ENCODE assay signal across 27 mouse cellular contexts in the genomic region with DNA sequence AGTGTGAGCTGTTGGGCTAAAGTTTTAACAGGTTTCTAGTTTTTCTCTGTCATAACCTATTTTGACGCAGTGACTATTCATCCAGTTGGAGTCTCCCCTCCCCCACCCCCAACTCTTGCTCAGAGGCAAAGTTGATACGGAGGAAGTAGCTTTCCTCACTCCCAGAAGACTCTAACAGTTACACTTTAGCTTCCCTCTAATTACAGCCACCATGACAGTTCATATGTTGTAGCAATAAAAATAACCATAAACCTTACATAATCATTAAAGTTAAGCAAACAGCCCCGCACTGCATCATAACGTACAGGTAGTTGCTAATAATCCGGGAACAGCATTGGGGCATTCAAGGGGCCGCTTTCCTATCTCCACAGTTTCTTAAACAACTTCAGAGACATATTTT. TPM values are rescaled to one million over a fixed set of nuclear protein-coding genes. Genes with fewer than 3 reads are reported as not detected.
DNase-seq lines count a peak whose midpoint lies in the region; ATAC-seq and TF ChIP-seq lines count a peak whose summit lies in the region.
"Had no signal": no experiment of that assay in that cellular context is flagged by ENCODE, and none has a peak within 500 bp of the region (broad histone marks: within the 10 kb centered on the region; RNA-seq: fewer than 3 reads in every experiment).

No protein-coding gene starts in this region.

- peak; percentile 66 for ATAC-seq in intestine, embryonic 16.5 days
- peak; percentile 84 for ATAC-seq in megakaryocyte progenitor cell, adult 5-6 weeks (replicated peaks; ENCODE audit: poor library complexity)
- ATAC-seq: forebrain, embryonic 15.5 days; hindbrain, postnatal 0 days; inflammation-experienced regulatory T-cells, adult 6 months; Patski had no signal

- no peaks in the 10 kb centered on the region for H3K36me3 ChIP-seq in CH12.LX (replicated peaks in 1 of 2; ENCODE audit: control insufficient read depth in 1 of 2, insufficient read depth in 1 of 2, low read length in 1 of 2)
- H3K36me3 ChIP-seq in intestine, embryonic 16.5 days (ENCODE audit: control insufficient read depth, insufficient read depth, low read length) = no peaks in the 10 kb centered on the region
- H3K36me3 ChIP-seq: embryonic facial prominence, embryonic 10.5 days; embryonic facial prominence, embryonic 13.5 days; forebrain, embryonic 12.5 days; forebrain, embryonic 15.5 days; G1E; hindbrain, embryonic 12.5 days had no signal

- DNase-seq in 416B (ENCODE audit: low read depth) = peak; percentile 16
- no peak for DNase-seq in CH12.LX (ENCODE audit: extremely low read depth)
- DNase-seq in layer of hippocampus, adult 8-10 months (ENCODE audit: low spot score in 2 of 2) = no peak
- no peak for DNase-seq in adrenal gland, postnatal 14 days
- no peak for DNase-seq in lung, postnatal 4 days
- DNase-seq: adrenal gland, postnatal 10 days; cerebellum, adult 11 months; cerebellum, adult 2 months; cerebellum, postnatal 10 days; cerebellum, postnatal 36 days; embryo, embryonic 11 days; gastrocnemius, postnatal 10 days; gastrocnemius, postnatal 36 days; heart, adult 11 months had no signal

- no peaks in the 10 kb centered on the region for H3K27me3 ChIP-seq in CH12.LX (replicated peaks)
- no peaks in the 10 kb centered on the region for H3K27me3 ChIP-seq in intestine, embryonic 16.5 days (replicated peaks; ENCODE audit: control insufficient read depth, insufficient read depth, low read length)
- H3K27me3 ChIP-seq: embryonic facial prominence, embryonic 13.5 days; forebrain, embryonic 12.5 days; forebrain, embryonic 15.5 days had no signal

- H3K9me3 ChIP-seq in CH12.LX (replicated peaks; ENCODE audit: low read length) = no peaks in the 10 kb centered on the region
- no peaks in the 10 kb centered on the region for H3K9me3 ChIP-seq in intestine, embryonic 16.5 days (ENCODE audit: control insufficient read depth, low read length)
- H3K9me3 ChIP-seq: embryonic facial prominence, embryonic 10.5 days; embryonic facial prominence, embryonic 13.5 days; forebrain, embryonic 12.5 days; forebrain, embryonic 15.5 days; hindbrain, embryonic 12.5 days had no signal

- TF ChIP-seq POLR2A in CH12.LX (IDR thresholded peaks at IDR 0.05; ENCODE audit: low read depth, low read length) = no peak

- no peak for TF ChIP-seq CTCF in CH12.LX (conservative IDR thresholded peaks at IDR 0.05 in 1 of 2, IDR thresholded peaks at IDR 0.05 in 1 of 2; ENCODE audit: low read depth in 2 of 2, low read length in 2 of 2)

- H3K4me2 ChIP-seq in CH12.LX (ENCODE audit: insufficient read depth, low read depth, poor library complexity, severe bottlenecking) = no peak overlapping the region
- no peak overlapping the region for H3K4me2 ChIP-seq in intestine, embryonic 16.5 days (ENCODE audit: low read depth, low read length)
- H3K4me2 ChIP-seq: embryonic facial prominence, embryonic 13.5 days; forebrain, embryonic 12.5 days; forebrain, embryonic 15.5 days; heart, embryonic 11.5 days; hindbrain, embryonic 12.5 days had no signal

- dilution Hi-C loops in CH12.LX (cut with MboI; ENCODE audit: extremely low pct_ligation_motif_present, extremely low pct_unique_long_range_greater_than_20kb, low sequenced_read_pairs) = no loop called here

- H3K79me2 ChIP-seq in CH12.LX (replicated peaks; ENCODE audit: control insufficient read depth, extremely low read depth, insufficient read depth, poor library complexity, severe bottlenecking) = no peaks in the 10 kb centered on the region

- H3K4me1 ChIP-seq in CH12.LX (ENCODE audit: control insufficient read depth in 1 of 2, insufficient read depth in 2 of 2) = no peaks in the 10 kb centered on the region
- H3K4me1 ChIP-seq in intestine, embryonic 16.5 days (ENCODE audit: control insufficient read depth, insufficient read depth, low read length) = peaks cover 5% of the 10 kb centered on the region; the same call in 1 of the 2 replicates
- H3K4me1 ChIP-seq: embryonic facial prominence, embryonic 10.5 days; embryonic facial prominence, embryonic 13.5 days; forebrain, embryonic 12.5 days; forebrain, embryonic 15.5 days; hindbrain, embryonic 12.5 days had no signal

- in situ Hi-C loops in CH12.LX (cut with MboI; ENCODE audit: low pct_ligation_motif_present, low pct_unique_long_range_greater_than_20kb, low sequenced_read_pairs) = loop anchor here (25.0 kb wide), 1 partner anchor 167 kb away; no protein-coding TSS in a partner anchor

- H3K4me3 ChIP-seq in CH12.LX (replicated peaks in 1 of 3; ENCODE audit: low read depth in 2 of 3, low read length in 2 of 3, poor library complexity in 1 of 3) = no peak overlapping the region
- H3K4me3 ChIP-seq in intestine, embryonic 16.5 days (ENCODE audit: low read length) = no peak overlapping the region
- H3K4me3 ChIP-seq: embryonic facial prominence, embryonic 10.5 days; embryonic facial prominence, embryonic 13.5 days; erythroblast, embryonic 14.5 days; forebrain, embryonic 12.5 days; forebrain, embryonic 15.5 days; hindbrain, embryonic 12.5 days had no signal

- no peak overlapping the region for H3K27ac ChIP-seq in CH12.LX (ENCODE audit: insufficient read depth, low read depth)
- no peak overlapping the region for H3K27ac ChIP-seq in intestine, embryonic 16.5 days (ENCODE audit: low read length)
- H3K27ac ChIP-seq: embryonic facial prominence, embryonic 10.5 days; embryonic facial prominence, embryonic 13.5 days; forebrain, embryonic 12.5 days; forebrain, embryonic 15.5 days; hindbrain, embryonic 12.5 days; hindbrain, postnatal 0 days had no signal

- TF ChIP-seq EP300 in CH12.LX (IDR thresholded peaks at IDR 0.05; ENCODE audit: low read length) = no peak

- WGBS in intestine, embryonic 16.5 days = 58% methylated on average over 6 of the region's 6 CpGs

- no peak overlapping the region for H3K9ac ChIP-seq in CH12.LX (ENCODE audit: insufficient read depth, low read depth)
- no peak overlapping the region for H3K9ac ChIP-seq in intestine, embryonic 16.5 days (ENCODE audit: low read depth, low read length)
- H3K9ac ChIP-seq: embryonic facial prominence, embryonic 13.5 days; forebrain, embryonic 12.5 days; forebrain, embryonic 15.5 days; hindbrain, embryonic 12.5 days had no signal

- no peak for TF ChIP-seq RAD21 in CH12.LX (IDR thresholded peaks at IDR 0.05; ENCODE audit: low read depth, low read length)

TF ChIP-seq in CH12.LX, 34 proteins besides CTCF, POLR2A, EP300 and RAD21:
- TF ChIP-seq E2F4 (IDR thresholded peaks at IDR 0.05; ENCODE audit: insufficient replicate concordance, low read depth, low read length) = no peak
- TF ChIP-seq CHD2 (IDR thresholded peaks at IDR 0.05; ENCODE audit: low read length) = peak; percentile 25; the same call in 1 of the 2 replicates
- no peak for TF ChIP-seq HCFC1 (IDR thresholded peaks at IDR 0.05; ENCODE audit: low read depth, low read length)
- TF ChIP-seq SMC3 (IDR thresholded peaks at IDR 0.05; ENCODE audit: low read depth, low read length) = no peak
- no peak for TF ChIP-seq TBP (conservative IDR thresholded peaks at IDR 0.05; ENCODE audit: low read depth, low read length)
- no peak for TF ChIP-seq KAT2A (IDR thresholded peaks at IDR 0.05; ENCODE audit: insufficient replicate concordance, low read length)

RNA-seq across cellular contexts. Expression of gene Tmem273, which starts 15.2 kb away (rescaled TPM):
- not detected in 2 replicates for total RNA-seq in CH12.LX (2012; rRNA removed)
- total RNA-seq in CH12.LX (2014; rRNA removed) = 0.41 and 0.94 TPM in 2 replicates
- 0.22 TPM in 1 of 2 replicates, not detected in the other for polyA plus RNA-seq in CH12.LX (2012; ENCODE audit: insufficient read length, low read depth)
- polyA plus RNA-seq in intestine, embryonic 16.5 days (2015; fragmentation: Nextera tagmentation; extraction: Ambion mirVana) = 2.2 and 2.5 TPM in 2 replicates
- total RNA-seq in megakaryocyte progenitor cell, adult 5-6 weeks (2015) = 24.0 and 26.7 TPM in 2 replicates
- total RNA-seq in megakaryocyte progenitor cell, adult 5-6 weeks (2017) = 14.4 and 23.7 TPM in 2 replicates
- 1 to 10 TPM in 2 of 4 experiments, under 1 TPM in 1, not detected in 1; 0.72 to 2.2 (median 1.6) TPM for total RNA-seq in layer of hippocampus, adult 8-10 months (2022)
- total RNA-seq in adrenal gland, postnatal 14 days (2021) = 1.4 and 2.0 TPM in 2 replicates
- total RNA-seq: G1E had no signal
- polyA plus RNA-seq: erythroblast, embryonic 14.5 days; G1E; Patski had no signal
